Mouse (Mus musculus) splenic B cell, adult 2 months (primary cell): ENCODE data around the gene Hoxc6.

Experiments
- DNase-seq: peaks from one replicate; pipeline ENCODE4 v3.0.0-alpha.2; 2011; ENCODE audit warnings: low read depth, low spot score
- H3K27me3 ChIP-seq: 2 replicates; pipeline ENCODE4 v1.6.1; 2012; ENCODE audit warnings: mild to moderate bottlenecking, low read length, moderate library complexity, mixed read lengths; ENCODE audit not compliant: control insufficient read depth, poor library complexity, insufficient read depth, severe bottlenecking
- H3K36me3 ChIP-seq: 2 replicates; pipeline ENCODE4 v1.6.1; 2012; ENCODE audit warnings: mild to moderate bottlenecking, low read length, moderate library complexity, mixed read lengths; ENCODE audit not compliant: control insufficient read depth, poor library complexity, insufficient read depth, severe bottlenecking

Gene Hoxc6

GRCm38 (mm10) chr15:103051670-103052069 is 53.6 kb downstream of the Hoxc6 start:
- no peak for DNase-seq
- Histone ChIP-seq H3K36me3 (no peaks in the 10 kb centered on the region), H3K27me3 (no peaks in the 10 kb centered on the region)

- no peaks in the 10 kb centered on the region for H3K36me3 ChIP-seq
- no peaks in the 10 kb centered on the region for H3K27me3 ChIP-seq
- no peak for DNase-seq
Observed at GRCm38 (mm10) chr15:103053210-103053609, 55.2 kb downstream of the Hoxc6 start.

GRCm38 (mm10) chr15:103056396-103056795 is 58.3 kb downstream of the Hoxc6 start:
- H3K36me3 ChIP-seq, result no peaks in the 10 kb centered on the region
- DNase-seq, result no peak

GRCm38 (mm10) chr15:103058715-103059114 is 60.7 kb downstream of the Hoxc6 start:
- DNase-seq, result no peak

More at GRCm38 (mm10) chr15:103056396-103056795, 58.3 kb downstream of the Hoxc6 start:
- H3K27me3 ChIP-seq, result no peaks in the 10 kb centered on the region; the same call in 1 of the 2 replicates

GRCm38 (mm10) chr15:103059393-103059992 is 61.4 kb downstream of the Hoxc6 start:
- no peaks in the 10 kb centered on the region for H3K36me3 ChIP-seq
- no peaks in the 10 kb centered on the region; the same call in 1 of the 2 replicates for H3K27me3 ChIP-seq
- no peak for DNase-seq

More at GRCm38 (mm10) chr15:103058715-103059114, 60.7 kb downstream of the Hoxc6 start:
- Histone ChIP-seq H3K36me3 (no peaks in the 10 kb centered on the region), H3K27me3 (no peaks in the 10 kb centered on the region; the same call in 1 of the 2 replicates)

GRCm38 (mm10) chr15:103060021-103060340 is 61.9 kb downstream of the Hoxc6 start:
- no peaks in the 10 kb centered on the region for H3K36me3 ChIP-seq
- H3K27me3 ChIP-seq, result no peaks in the 10 kb centered on the region; the same call in 1 of the 2 replicates
- no peak for DNase-seq

GRCm38 (mm10) chr15:103060341-103061130 is 62.5 kb downstream of the Hoxc6 start:
- no peaks in the 10 kb centered on the region for H3K36me3 ChIP-seq
- DNase-seq, result no peak

GRCm38 (mm10) chr15:103061131-103061825 is 63.2 kb downstream of the Hoxc6 start:
- no peak for DNase-seq
- Histone ChIP-seq H3K27me3 (no peaks in the 10 kb centered on the region; the same call in 1 of the 2 replicates), H3K36me3 (no peaks in the 10 kb centered on the region)

More at GRCm38 (mm10) chr15:103060341-103061130, 62.5 kb downstream of the Hoxc6 start:
- H3K27me3 ChIP-seq, result no peaks in the 10 kb centered on the region; the same call in 1 of the 2 replicates
